Mouse (Mus musculus) kidney, adult 2 months (tissue): ENCODE data around the gene Il9. TPM values are rescaled to one million over a fixed set of nuclear protein-coding genes. Genes with fewer than 3 reads are reported as not detected.

Experiments
- DNase-seq: peaks from one replicate; pipeline ENCODE4 v3.0.0; 2021
- H3K27ac ChIP-seq: fragments of 200-500 bp; 2 replicates; pipeline ENCODE4 v1.5.1; 2012; ENCODE audit warnings: low read depth, low read length, control low read depth, inconsistent platforms; ENCODE audit not compliant: insufficient read depth
- H3K27me3 ChIP-seq: fragments of 200-500 bp; replicated peaks from 2 replicates; pipeline ENCODE4 v1.6.1; 2012; ENCODE audit warnings: mild to moderate bottlenecking, moderate library complexity, low read length, inconsistent platforms; ENCODE audit not compliant: control insufficient read depth, insufficient read depth
- H3K36me3 ChIP-seq: fragments of 200-500 bp; 2 replicates; pipeline ENCODE4 v1.6.1; 2012; ENCODE audit warnings: mild to moderate bottlenecking, moderate library complexity, low read length, inconsistent platforms; ENCODE audit not compliant: control insufficient read depth, insufficient read depth
- H3K4me1 ChIP-seq: fragments of 200-500 bp; 2 replicates; pipeline ENCODE4 v1.6.1; 2011; ENCODE audit warnings: low read length; ENCODE audit not compliant: control insufficient read depth, insufficient read depth
- H3K4me3 ChIP-seq: fragments of 200-500 bp; 2 replicates; pipeline ENCODE4 v1.5.1; 2011; ENCODE audit warnings: mild to moderate bottlenecking, low read depth, low read length, control low read depth; ENCODE audit not compliant: insufficient read depth
- CTCF ChIP-seq: fragments of 200-500 bp; conservative IDR thresholded peaks from 2 replicates; pipeline ENCODE4 v1.5.1; 2011; ENCODE audit warnings: low read depth, mild to moderate bottlenecking, control low read depth, low read length, moderate library complexity, mixed read lengths; ENCODE audit not compliant: insufficient read depth, insufficient read length
- POLR2A ChIP-seq: fragments of 200-500 bp; IDR thresholded peaks from one replicate; pipeline ENCODE4 v1.6.1; 2011; ENCODE audit warnings: low read depth, low read length, control low read depth
- WGBS: fragments of 180-500 bp; shearing (Covaris S2); methylation state at CpG from one replicate; pipeline ENCODE4 v1.1.7; 2018; 5-methylcytosine and 5-hydroxymethylcytosine counted together
- polyA plus RNA-seq: library from polyadenylated mRNA; depleted of rRNA; stranded (reverse); fragments of >200 nt; gene quantifications from 2 replicates; pipeline ENCODE4 v1.2.3, GENCODE M21; 2012

Gene Il9
- polyA plus RNA-seq, 1 experiment, result not detected

- H3K27me3 ChIP-seq, result no peaks in the 10 kb centered on the region
- H3K27ac ChIP-seq, result no peak within 1 kb of the TSS
Observed at GRCm38 (mm10) chr13:56522081-56522820, 40.2 kb upstream of the Il9 start, which contains the start of gene Fbxl21. Gene Fbxl21, plus strand, starts transcription at chr13:56522472.

GRCm38 (mm10) chr13:56516816-56517215 lies 34.8 kb upstream of the Il9 start:
- Histone ChIP-seq H3K27me3 (no peaks in the 10 kb centered on the region), H3K27ac (no peak overlapping the region), H3K4me1 (no peaks in the 10 kb centered on the region), H3K4me3 (no peak overlapping the region), H3K36me3 (no peaks in the 10 kb centered on the region)
- no peak for DNase-seq
- TF ChIP-seq CTCF, result no peak
- TF ChIP-seq POLR2A, result no peak
- 57% methylated on average over 7 of the region's 7 CpGs for WGBS

More at GRCm38 (mm10) chr13:56522081-56522820, 40.2 kb upstream of the Il9 start, which contains the start of gene Fbxl21:
- Histone ChIP-seq H3K4me3 (peak within 1 kb of the TSS; percentile 64), H3K36me3 (no peaks in the 10 kb centered on the region; the same call in 1 of the 2 replicates), H3K4me1 (no peaks in the 10 kb centered on the region)
- TF ChIP-seq CTCF (no peak), POLR2A (peak; percentile 88)
- DNase-seq, result peak; percentile 97
- 2% methylated on average over 56 of the region's 56 CpGs for WGBS

- 66% methylated on average over 4 of the region's 4 CpGs for WGBS
Observed at GRCm38 (mm10) chr13:56516311-56516710, 34.3 kb upstream of the Il9 start.

GRCm38 (mm10) chr13:56513595-56513994 lies 31.5 kb upstream of the Il9 start:
- no peak for TF ChIP-seq POLR2A
- no peak for TF ChIP-seq CTCF
- no peak overlapping the region for H3K27ac ChIP-seq
- no peaks in the 10 kb centered on the region for H3K27me3 ChIP-seq
- no peaks in the 10 kb centered on the region for H3K36me3 ChIP-seq
- peaks cover 2% of the 10 kb centered on the region; the same call in 1 of the 2 replicates for H3K4me1 ChIP-seq
- no peak overlapping the region for H3K4me3 ChIP-seq
- DNase-seq, result no peak

More at GRCm38 (mm10) chr13:56516311-56516710, 34.3 kb upstream of the Il9 start:
- no peaks in the 10 kb centered on the region for H3K27me3 ChIP-seq
- H3K36me3 ChIP-seq, result no peaks in the 10 kb centered on the region
- no peak for TF ChIP-seq CTCF
- TF ChIP-seq POLR2A, result no peak
- no peak overlapping the region for H3K27ac ChIP-seq
- H3K4me1 ChIP-seq, result no peaks in the 10 kb centered on the region
- no peak overlapping the region for H3K4me3 ChIP-seq
- DNase-seq, result no peak

GRCm38 (mm10) chr13:56509796-56510195 lies 27.8 kb upstream of the Il9 start:
- Histone ChIP-seq H3K4me3 (no peak overlapping the region), H3K4me1 (peaks cover 2% of the 10 kb centered on the region; the same call in 1 of the 2 replicates), H3K36me3 (no peaks in the 10 kb centered on the region), H3K27ac (no peak overlapping the region), H3K27me3 (no peaks in the 10 kb centered on the region)
- 49% methylated on average over 2 of the region's 2 CpGs for WGBS
- TF ChIP-seq CTCF (no peak), POLR2A (no peak)
- peak; percentile 83 for DNase-seq

GRCm38 (mm10) chr13:56506871-56507496 lies 24.9 kb upstream of the Il9 start:
- H3K36me3 ChIP-seq, result no peaks in the 10 kb centered on the region
- no peak overlapping the region for H3K27ac ChIP-seq
- DNase-seq, result no peak
- peaks cover 2% of the 10 kb centered on the region; the same call in 1 of the 2 replicates for H3K4me1 ChIP-seq
- TF ChIP-seq CTCF (no peak), POLR2A (no peak)
- no peaks in the 10 kb centered on the region; the same call in 1 of the 2 replicates for H3K27me3 ChIP-seq
- no peak overlapping the region for H3K4me3 ChIP-seq
- WGBS, result 74% methylated on average over 6 of the region's 6 CpGs

GRCm38 (mm10) chr13:56501866-56502420 lies 19.9 kb upstream of the Il9 start:
- TF ChIP-seq POLR2A, result no peak
- TF ChIP-seq CTCF, result no peak
- Histone ChIP-seq H3K27ac (no peak overlapping the region), H3K4me3 (no peak overlapping the region), H3K4me1 (no peaks in the 10 kb centered on the region), H3K27me3 (no peaks in the 10 kb centered on the region; the same call in 1 of the 2 replicates), H3K36me3 (no peaks in the 10 kb centered on the region)
- 70% methylated on average over 6 of the region's 6 CpGs for whole genome bisulfite sequencing
- no peak for DNase-seq
